Mouse (Mus musculus) stomach, embryonic 16.5 days (tissue): Measurements from ENCODE around the gene Ppm1f. TPM values are rescaled to one million over a fixed set of nuclear protein-coding genes. Genes with fewer than 3 reads are reported as not detected.
"Not testable (repeated sequence)": the region's sequence is repeated elsewhere in the genome, so short reads cannot be mapped to it uniquely, and the experiment has no call there.

ENCODE experiments used
- ATAC-seq: fragments of 200-750 bp; cut with Nextera tagmentation; 2 replicates; pipeline ENCODE4 v1.8.0; 2017; ENCODE audit warnings: moderate number of reproducible peaks, moderate TSS enrichment; ENCODE audit not compliant: insufficient read depth, low FRiP score
- H3K27ac ChIP-seq: fragments of 300-500 bp; sonication (generic); 2 replicates; pipeline ENCODE4 v1.5.1; 2014; ENCODE audit warnings: low read length
- H3K27me3 ChIP-seq: fragments of 300-500 bp; sonication (generic); 2 replicates; pipeline ENCODE4 v1.6.1; 2014; ENCODE audit warnings: low read length, control low read depth, mixed read lengths; ENCODE audit not compliant: control insufficient read depth, insufficient read depth
- H3K36me3 ChIP-seq: fragments of 300-500 bp; sonication (generic); 2 replicates; pipeline ENCODE4 v1.6.1; 2014; ENCODE audit warnings: low read length; ENCODE audit not compliant: control insufficient read depth, insufficient read depth
- H3K4me1 ChIP-seq: fragments of 300-500 bp; sonication (generic); 2 replicates; pipeline ENCODE4 v1.6.1; 2014; ENCODE audit warnings: low read length, control low read depth, mixed read lengths; ENCODE audit not compliant: control insufficient read depth, insufficient read depth
- H3K4me2 ChIP-seq: fragments of 300-500 bp; sonication (generic); 2 replicates; pipeline ENCODE4 v1.6.1; 2014; ENCODE audit warnings: low read depth, low read length, mixed read lengths
- H3K4me3 ChIP-seq: fragments of 300-500 bp; sonication (generic); replicated peaks from 2 replicates; pipeline ENCODE4 v1.5.1; 2014; ENCODE audit warnings: mild to moderate bottlenecking, low read length
- H3K9ac ChIP-seq: fragments of 300-500 bp; sonication (generic); 2 replicates; pipeline ENCODE4 v1.6.1; 2014; ENCODE audit warnings: low read length
- H3K9me3 ChIP-seq: fragments of 300-500 bp; sonication (generic); replicated peaks from 2 replicates; pipeline ENCODE4 v1.6.1; 2016; ENCODE audit warnings: low read length, control low read depth; ENCODE audit not compliant: control insufficient read depth
- WGBS: fragments of 180-500 bp; shearing (Covaris S2); extraction: QIAGEN DNeasy Blood & Tissue Kit; methylation state at CpG from one replicate; pipeline ENCODE4 v1.1.7; 2014; 5-methylcytosine and 5-hydroxymethylcytosine counted together
- polyA plus RNA-seq: library from polyadenylated mRNA; unstranded; fragments of >200 nt; fragmentation: Nextera tagmentation; extraction: Ambion mirVana; gene quantifications from 2 replicates; pipeline ENCODE4 v1.2.1, GENCODE M21; 2015

Ppm1f gene
- polyA plus RNA-seq, 1 experiment from 2014 or later, result 23.1 TPM

- H3K36me3 ChIP-seq, result peaks cover 13% of the 10 kb centered on the region
- no peaks in the 10 kb centered on the region for H3K4me1 ChIP-seq
- H3K9me3 ChIP-seq, result no peaks in the 10 kb centered on the region
- 86% methylated on average over 3 of the region's 3 CpGs for WGBS
- H3K4me3 ChIP-seq, result no peak overlapping the region
- H3K9ac ChIP-seq, result no peak overlapping the region
- H3K4me2 ChIP-seq, result no peak overlapping the region
- no peak for ATAC-seq
- H3K27me3 ChIP-seq, result no peaks in the 10 kb centered on the region
- H3K27ac ChIP-seq, result no peak overlapping the region
Measured at GRCm38 (mm10) chr16:16924481-16924880, 28.2 kb downstream of the Ppm1f start.

GRCm38 (mm10) chr16:16926536-16926935 lies 30.3 kb downstream of the Ppm1f start:
- peaks cover 13% of the 10 kb centered on the region for H3K36me3 ChIP-seq
- no peak overlapping the region for H3K4me2 ChIP-seq
- no peaks in the 10 kb centered on the region for H3K4me1 ChIP-seq
- no peaks in the 10 kb centered on the region for H3K27me3 ChIP-seq
- no peaks in the 10 kb centered on the region for H3K9me3 ChIP-seq
- H3K27ac ChIP-seq, result no peak overlapping the region
- 74% methylated on average over 5 of the region's 5 CpGs for WGBS
- H3K4me3 ChIP-seq, result no peak overlapping the region
- no peak for ATAC-seq
- no peak overlapping the region for H3K9ac ChIP-seq

GRCm38 (mm10) chr16:16928908-16929307 lies 32.6 kb downstream of the Ppm1f start:
- not testable (repeated sequence) for H3K4me2 ChIP-seq, H3K27me3 ChIP-seq, H3K4me3 ChIP-seq, ATAC-seq, H3K36me3 ChIP-seq, H3K9me3 ChIP-seq, H3K9ac ChIP-seq, H3K27ac ChIP-seq, H3K4me1 ChIP-seq
- WGBS, result 86% methylated on average over 3 of the region's 3 CpGs

GRCm38 (mm10) chr16:16930326-16930725 lies 34.1 kb downstream of the Ppm1f start:
- Histone ChIP-seq H3K9me3 (no peaks in the 10 kb centered on the region), H3K4me2 (no peak overlapping the region), H3K4me3 (no peak overlapping the region), H3K27me3 (no peaks in the 10 kb centered on the region), H3K4me1 (no peaks in the 10 kb centered on the region), H3K9ac (no peak overlapping the region), H3K27ac (no peak overlapping the region), H3K36me3 (0 out of 2 replicates have a peak, but pooled peaks cover 4% of the 10 kb centered on the region)
- 91% methylated on average over 3 of the region's 3 CpGs for WGBS
- ATAC-seq, result no peak

GRCm38 (mm10) chr16:16930810-16931296 lies 34.6 kb downstream of the Ppm1f start:
- Histone ChIP-seq H3K9ac (no peak overlapping the region), H3K4me2 (no peak overlapping the region), H3K9me3 (no peaks in the 10 kb centered on the region), H3K4me3 (no peak overlapping the region), H3K4me1 (no peaks in the 10 kb centered on the region), H3K27ac (no peak overlapping the region), H3K27me3 (no peaks in the 10 kb centered on the region), H3K36me3 (0 out of 2 replicates have a peak, but pooled peaks cover 4% of the 10 kb centered on the region)
- 70% methylated on average over 5 of the region's 5 CpGs for WGBS
- ATAC-seq, result no peak

- ATAC-seq, result no peak
- no peak overlapping the region for H3K9ac ChIP-seq
- WGBS, result 92% methylated on average over 9 of the region's 9 CpGs
Measured at GRCm38 (mm10) chr16:16939543-16939942, 43.3 kb downstream of the Ppm1f start.

GRCm38 (mm10) chr16:16941078-16941477 lies 44.8 kb downstream of the Ppm1f start:
- H3K27me3 ChIP-seq, result no peaks in the 10 kb centered on the region

More at GRCm38 (mm10) chr16:16939543-16939942, 43.3 kb downstream of the Ppm1f start:
- Histone ChIP-seq H3K4me2 (no peak overlapping the region), H3K27me3 (no peaks in the 10 kb centered on the region), H3K9me3 (no peaks in the 10 kb centered on the region), H3K4me3 (no peak overlapping the region), H3K36me3 (no peaks in the 10 kb centered on the region), H3K4me1 (no peaks in the 10 kb centered on the region), H3K27ac (no peak overlapping the region)

GRCm38 (mm10) chr16:16958575-16958974 lies 62.3 kb downstream of the Ppm1f start:
- no peak overlapping the region for H3K27ac ChIP-seq
- no peaks in the 10 kb centered on the region for H3K4me1 ChIP-seq
- no peak overlapping the region for H3K4me3 ChIP-seq
- H3K4me2 ChIP-seq, result no peak overlapping the region
- H3K36me3 ChIP-seq, result no peaks in the 10 kb centered on the region
- no peaks in the 10 kb centered on the region for H3K9me3 ChIP-seq
- H3K9ac ChIP-seq, result no peak overlapping the region
- 10% methylated on average over 5 of the region's 5 CpGs for WGBS
- H3K27me3 ChIP-seq, result no peaks in the 10 kb centered on the region
- no peak for ATAC-seq

More at GRCm38 (mm10) chr16:16941078-16941477, 44.8 kb downstream of the Ppm1f start:
- H3K27ac ChIP-seq, result no peak overlapping the region
- H3K4me2 ChIP-seq, result no peak overlapping the region
- H3K9me3 ChIP-seq, result no peaks in the 10 kb centered on the region
- H3K4me3 ChIP-seq, result no peak overlapping the region
- ATAC-seq, result no peak
- H3K36me3 ChIP-seq, result no peaks in the 10 kb centered on the region
- H3K4me1 ChIP-seq, result no peaks in the 10 kb centered on the region
- H3K9ac ChIP-seq, result no peak overlapping the region
- 88% methylated on average over 2 of the region's 2 CpGs for WGBS

- Histone ChIP-seq H3K27ac (no peak overlapping the region), H3K4me2 (no peak overlapping the region), H3K9me3 (no peaks in the 10 kb centered on the region), H3K9ac (no peak overlapping the region), H3K27me3 (no peaks in the 10 kb centered on the region), H3K4me3 (no peak overlapping the region), H3K36me3 (no peaks in the 10 kb centered on the region), H3K4me1 (no peaks in the 10 kb centered on the region)
- ATAC-seq, result no peak
- 85% methylated on average over 6 of the region's 6 CpGs for WGBS
Measured at GRCm38 (mm10) chr16:16959907-16960306, 63.6 kb downstream of the Ppm1f start.
